Mouse (Mus musculus) heart, embryonic 14.5 days (tissue): ENCODE data around the gene Rhou. TPM values are rescaled to one million over a fixed set of nuclear protein-coding genes. Genes with fewer than 3 reads are reported as not detected.
"Not testable (repeated sequence)": the region's sequence is repeated elsewhere in the genome, so short reads cannot be mapped to it uniquely, and the experiment has no call there.

Experiments
- ATAC-seq: fragments of 200-750 bp; cut with Nextera tagmentation; 2 replicates; pipeline ENCODE4 v1.8.0; 2017; ENCODE audit warnings: low read depth, moderate TSS enrichment; ENCODE audit not compliant: insufficient number of reproducible peaks, insufficient read depth, low FRiP score
- H3K27ac ChIP-seq, 2 experiments: fragments of 200-500 bp in 1 of 2; fragments of 300-500 bp in 1 of 2; sonication (generic) in 1 of 2; replicated peaks in 1 of 2; 2 replicates each; pipeline ENCODE4 v1.5.1; 2012 to 2014; ENCODE audit warnings: low read depth in 2 of 2, low read length in 2 of 2, control low read depth in 1 of 2, mild to moderate bottlenecking in 1 of 2, mixed read lengths in 1 of 2; ENCODE audit not compliant: control insufficient read depth in 1 of 2, insufficient read depth in 1 of 2
- H3K27me3 ChIP-seq: fragments of 300-500 bp; sonication (generic); 2 replicates; pipeline ENCODE4 v1.6.1; 2014; ENCODE audit warnings: mild to moderate bottlenecking, low read length, control low read depth; ENCODE audit not compliant: control insufficient read depth, insufficient read depth
- H3K36me3 ChIP-seq: fragments of 300-500 bp; sonication (generic); 2 replicates; pipeline ENCODE4 v1.6.1; 2014; ENCODE audit warnings: mild to moderate bottlenecking, control low read depth, low read length, mixed read lengths; ENCODE audit not compliant: control insufficient read depth, insufficient read depth
- H3K4me1 ChIP-seq, 2 experiments: fragments of 200-500 bp in 1 of 2; fragments of 300-500 bp in 1 of 2; sonication (generic) in 1 of 2; 2 replicates each; pipeline ENCODE4 v1.6.1; 2012 to 2014; ENCODE audit warnings: low read length in 2 of 2, control low read depth in 1 of 2, mixed read lengths in 1 of 2; ENCODE audit not compliant: control insufficient read depth in 2 of 2, insufficient read depth in 2 of 2
- H3K4me2 ChIP-seq: fragments of 300-500 bp; sonication (generic); 2 replicates; pipeline ENCODE4 v1.6.1; 2014; ENCODE audit warnings: mild to moderate bottlenecking, low read length
- H3K4me3 ChIP-seq, 2 experiments: fragments of 200-500 bp in 1 of 2; fragments of 300-500 bp in 1 of 2; sonication (generic) in 1 of 2; 2 replicates each; pipeline ENCODE4 v1.5.1; 2012 to 2014; ENCODE audit warnings: low read length in 2 of 2, mild to moderate bottlenecking in 2 of 2, control low read depth in 1 of 2, low read depth in 1 of 2, moderate library complexity in 1 of 2; ENCODE audit not compliant: control insufficient read depth in 1 of 2, insufficient read depth in 1 of 2
- H3K9ac ChIP-seq: fragments of 300-500 bp; sonication (generic); 2 replicates; pipeline ENCODE4 v1.6.1; 2014; ENCODE audit warnings: mild to moderate bottlenecking, low read length
- H3K9me3 ChIP-seq: fragments of 300-500 bp; sonication (generic); 2 replicates; pipeline ENCODE4 v1.6.1; 2016; ENCODE audit warnings: low read length, control low read depth; ENCODE audit not compliant: control insufficient read depth
- WGBS: fragments of 180-500 bp; shearing (Covaris S2); extraction: QIAGEN DNeasy Blood & Tissue Kit; methylation state at CpG from one replicate; pipeline ENCODE4 v1.1.7; 2014; 5-methylcytosine and 5-hydroxymethylcytosine counted together
- polyA plus RNA-seq: library from polyadenylated mRNA; unstranded; fragments of >200 nt; fragmentation: Nextera tagmentation; extraction: Ambion mirVana; gene quantifications from 2 replicates; pipeline ENCODE4 v1.2.1, GENCODE M21; 2014

The Rhou gene
- polyA plus RNA-seq, 1 experiment from 2014 or later = 10.0 TPM

GRCm38 (mm10) chr8:123628253-123628967 is 25.3 kb upstream of the Rhou start:
- Histone ChIP-seq H3K4me3 (peak overlapping the region; percentile 18 to 25), H3K9ac (peak overlapping the region; percentile 26; the same call in 1 of the 2 replicates), H3K36me3 (no peaks in the 10 kb centered on the region), H3K27me3 (peaks cover 26% of the 10 kb centered on the region), H3K4me2 (peak overlapping the region; percentile 65), H3K4me1 (peaks cover 4 to 15% of the 10 kb centered on the region in 2 experiments), H3K9me3 (no peaks in the 10 kb centered on the region), H3K27ac (no peak overlapping the region; a peak in 1 of 4 replicates)
- ATAC-seq = no peak
- WGBS = 4% methylated on average over 8 of the region's 8 CpGs

- 5% methylated on average over 19 of the region's 19 CpGs for WGBS
- Histone ChIP-seq H3K9ac (peak overlapping the region; percentile 26; the same call in 1 of the 2 replicates), H3K4me1 (peaks cover 4 to 21% of the 10 kb centered on the region in 2 experiments), H3K4me2 (peak overlapping the region; percentile 65), H3K36me3 (no peaks in the 10 kb centered on the region), H3K27me3 (peaks cover 25% of the 10 kb centered on the region), H3K27ac (no peak overlapping the region; a peak in 1 of 4 replicates), H3K4me3 (peak overlapping the region; percentile 18 to 25), H3K9me3 (no peaks in the 10 kb centered on the region)
- ATAC-seq = no peak
Measured at GRCm38 (mm10) chr8:123628968-123629755, 24.6 kb upstream of the Rhou start.

GRCm38 (mm10) chr8:123630058-123630457 is 23.7 kb upstream of the Rhou start:
- Histone ChIP-seq H3K4me1 (peaks cover 4 to 25% of the 10 kb centered on the region in 2 experiments), H3K36me3 (no peaks in the 10 kb centered on the region), H3K27me3 (peaks cover 16% of the 10 kb centered on the region), H3K4me3 (peak overlapping the region in 1 of 2 experiments; percentile 23; a peak in 1 of 4 replicates), H3K9ac (no peak overlapping the region), H3K9me3 (no peaks in the 10 kb centered on the region), H3K27ac (no peak overlapping the region), H3K4me2 (peak overlapping the region; percentile 58)
- WGBS = 38% methylated on average over 10 of the region's 10 CpGs
- ATAC-seq = no peak

- Histone ChIP-seq H3K36me3 (no peaks in the 10 kb centered on the region), H3K9me3 (no peaks in the 10 kb centered on the region), H3K9ac (no peak overlapping the region), H3K27ac (no peak overlapping the region), H3K4me1 (peaks cover 4 to 25% of the 10 kb centered on the region in 2 experiments), H3K4me2 (peak overlapping the region; percentile 58), H3K27me3 (peaks cover 8% of the 10 kb centered on the region), H3K4me3 (peak overlapping the region; percentile 23 to 29)
- WGBS = 30% methylated on average over 12 of the region's 12 CpGs
- ATAC-seq = no peak
Measured at GRCm38 (mm10) chr8:123630841-123631251, 22.9 kb upstream of the Rhou start.

GRCm38 (mm10) chr8:123631746-123632145 is 22.0 kb upstream of the Rhou start:
- not testable (repeated sequence) for ATAC-seq, H3K27ac ChIP-seq, H3K36me3 ChIP-seq, H3K4me2 ChIP-seq, H3K4me3 ChIP-seq, H3K27me3 ChIP-seq, H3K9ac ChIP-seq, H3K9me3 ChIP-seq
- peaks cover 4 to 25% of the 10 kb centered on the region in 2 experiments for H3K4me1 ChIP-seq
- 68% methylated on average over 3 of the region's 3 CpGs for WGBS

GRCm38 (mm10) chr8:123632257-123632656 is 21.5 kb upstream of the Rhou start:
- no peak for ATAC-seq
- no peak overlapping the region for H3K27ac ChIP-seq
- H3K36me3 ChIP-seq = no peaks in the 10 kb centered on the region
- H3K4me3 ChIP-seq = no peak overlapping the region
- no peak overlapping the region for H3K9ac ChIP-seq
- WGBS = 80% methylated on average over 4 of the region's 4 CpGs
- peaks cover 4 to 25% of the 10 kb centered on the region in 2 experiments for H3K4me1 ChIP-seq
- H3K4me2 ChIP-seq = no peak overlapping the region
- H3K27me3 ChIP-seq = peaks cover 6% of the 10 kb centered on the region; the same call in 1 of the 2 replicates
- no peaks in the 10 kb centered on the region for H3K9me3 ChIP-seq

GRCm38 (mm10) chr8:123633801-123634200 is 19.9 kb upstream of the Rhou start:
- Histone ChIP-seq H3K9me3 (no peaks in the 10 kb centered on the region), H3K4me3 (no peak overlapping the region), H3K36me3 (no peaks in the 10 kb centered on the region), H3K9ac (no peak overlapping the region), H3K4me2 (no peak overlapping the region), H3K27me3 (peaks cover 6% of the 10 kb centered on the region; the same call in 1 of the 2 replicates), H3K27ac (peak overlapping the region; percentile 47 to 55; a peak in 3 of 4 replicates), H3K4me1 (peaks cover 4 to 21% of the 10 kb centered on the region in 2 experiments)
- ATAC-seq = no peak
- 44% methylated on average over 7 of the region's 7 CpGs for WGBS
